Mouse (Mus musculus) stomach, postnatal 0 days (tissue): Measurements from ENCODE around the gene Qk.

Experiments used
- CTCF ChIP-seq: IDR thresholded peaks from 2 replicates; pipeline ENCODE4 v1.5.1; 2016; ENCODE audit warnings: antibody characterized with exemption, low read depth, mild to moderate bottlenecking, moderate library complexity
- EP300 ChIP-seq: optimal IDR thresholded peaks from 2 replicates; pipeline ENCODE3; 2016; ENCODE audit warnings: antibody characterized with exemption

GRCm38 (mm10) chr17:10236595-10236994 is 83.1 kb downstream of the Qk start:
- no peak for TF ChIP-seq CTCF
- no peak for TF ChIP-seq EP300
